Mouse (Mus musculus): ENCODE data around the gene Bri3bp.
A peak's percentile ranks its signal among the peaks of the same experiment; 100 is the strongest.
"Not testable (repeated sequence)": the region's sequence is repeated elsewhere in the genome, so short reads cannot be mapped to it uniquely, and the experiment has no call there.

Bri3bp gene

DNA sequence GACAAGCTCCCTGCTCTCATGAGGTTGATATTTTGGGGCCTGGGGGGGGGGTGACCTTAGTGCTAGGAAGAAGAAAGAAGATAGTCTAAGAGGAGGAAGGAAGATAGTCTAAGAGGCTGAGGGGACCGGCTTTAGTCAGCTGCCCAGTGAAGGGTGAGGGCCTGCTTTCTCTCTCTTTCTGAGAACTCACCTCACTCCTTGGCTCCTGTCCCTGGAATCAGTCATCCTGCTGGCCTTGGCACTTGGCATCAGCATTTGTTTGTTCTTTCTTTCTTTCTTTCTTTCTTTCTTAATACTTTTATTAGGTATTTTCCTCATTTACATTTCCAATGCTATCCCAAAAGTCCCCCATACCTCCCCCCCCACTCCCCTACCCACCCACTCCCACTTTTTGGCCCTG is 44.7 kb downstream of the Bri3bp start:
- no peak for DNase-seq (ENCODE audit: low read depth)

DNA sequence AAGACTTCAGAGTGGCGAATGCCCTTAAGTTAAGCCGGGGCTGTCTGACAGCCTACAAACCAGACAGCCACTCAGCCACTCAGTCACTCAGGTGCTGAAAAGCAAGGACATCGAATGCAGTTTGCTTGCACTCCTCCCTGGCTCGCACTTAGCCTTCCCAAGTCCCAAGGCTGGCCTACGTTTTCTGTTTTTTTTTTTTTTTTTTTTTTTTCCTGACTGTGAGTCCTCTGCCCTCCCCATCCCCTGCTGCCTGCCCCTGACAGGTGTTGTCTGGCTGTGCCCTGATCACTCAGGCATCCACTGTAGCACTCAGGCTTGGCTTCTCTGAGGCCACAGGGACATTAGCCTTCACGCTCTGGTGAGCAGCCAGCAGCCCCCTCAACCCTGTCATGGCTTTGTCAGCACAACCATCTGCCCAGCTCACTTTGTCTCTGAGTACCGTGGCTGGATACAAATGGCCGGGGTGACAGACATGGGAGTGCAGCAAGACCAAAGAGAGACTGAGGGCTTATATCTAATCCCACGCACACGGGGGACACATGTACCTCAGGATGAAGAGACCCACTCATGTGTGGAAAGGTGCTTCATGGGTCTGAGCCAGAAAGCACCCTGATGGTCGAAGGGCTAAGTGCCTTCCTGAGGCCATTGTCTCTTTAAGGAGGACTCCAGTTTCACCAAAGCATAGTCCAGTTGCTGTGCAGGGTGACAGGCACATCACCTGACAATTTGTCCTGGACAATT is 46.2 kb downstream of the Bri3bp start:
- no peak for DNase-seq (ENCODE audit: low read depth)

DNA sequence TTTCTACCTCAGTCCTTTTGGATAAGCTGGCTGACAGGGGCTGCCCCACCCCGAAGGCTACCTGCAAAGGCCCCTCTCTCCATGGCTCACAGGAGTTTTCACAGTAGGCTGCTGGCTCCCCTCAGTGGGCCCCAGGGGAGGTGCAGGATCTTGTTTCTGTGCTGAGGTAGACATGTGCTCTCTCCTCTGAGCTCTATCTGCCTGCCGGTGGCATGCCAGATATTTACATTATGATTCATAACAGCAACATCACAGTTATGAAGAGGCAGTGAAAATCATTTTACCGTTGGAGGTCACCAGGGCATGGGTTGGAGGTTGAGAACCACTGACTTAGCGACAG is 46.7 kb downstream of the Bri3bp start:
- no peak for DNase-seq (ENCODE audit: low read depth)

DNA sequence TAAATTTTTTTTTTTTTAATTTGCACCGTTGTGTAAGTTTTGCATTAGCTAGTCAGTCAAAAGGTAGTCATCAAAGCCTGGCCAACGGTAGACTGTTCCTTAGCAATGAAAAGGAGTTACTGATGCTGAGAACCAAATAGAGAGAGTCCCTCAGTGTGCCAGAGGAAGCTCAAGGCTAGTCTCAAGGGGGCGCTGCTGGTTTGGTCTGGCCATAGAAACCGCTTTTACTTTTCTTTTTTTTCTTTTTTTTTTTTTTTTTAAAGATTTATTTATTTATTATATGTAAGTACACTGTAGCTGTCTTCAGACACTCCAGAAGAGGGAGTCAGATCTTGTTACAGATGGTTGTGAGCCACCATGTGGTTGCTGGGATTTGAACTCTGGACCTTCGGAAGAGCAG is 47.6 kb downstream of the Bri3bp start:
- DNase-seq (ENCODE audit: low read depth), result not testable (repeated sequence)

DNA sequence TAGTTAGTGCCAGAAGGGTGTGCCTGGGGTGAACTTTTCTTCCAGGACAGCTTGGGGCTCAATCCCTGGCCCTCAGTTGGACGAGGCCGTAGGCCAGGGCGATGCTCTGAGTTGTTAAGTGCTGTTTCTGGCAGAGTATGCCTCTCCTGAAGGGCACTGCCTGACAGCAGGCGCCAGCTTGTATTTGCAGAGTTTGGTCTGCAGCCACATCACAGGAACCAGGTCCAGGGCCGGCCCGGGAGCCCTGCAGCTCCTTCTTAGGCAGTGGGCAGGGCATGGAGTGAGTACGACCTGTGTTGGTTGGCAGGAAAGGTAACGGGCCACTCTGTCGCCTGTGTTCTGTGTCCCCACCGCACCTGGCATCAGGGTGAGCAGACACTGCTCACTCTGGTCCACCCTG is 49.7 kb downstream of the Bri3bp start:
- DNase-seq (ENCODE audit: low read depth), result no peak

DNA sequence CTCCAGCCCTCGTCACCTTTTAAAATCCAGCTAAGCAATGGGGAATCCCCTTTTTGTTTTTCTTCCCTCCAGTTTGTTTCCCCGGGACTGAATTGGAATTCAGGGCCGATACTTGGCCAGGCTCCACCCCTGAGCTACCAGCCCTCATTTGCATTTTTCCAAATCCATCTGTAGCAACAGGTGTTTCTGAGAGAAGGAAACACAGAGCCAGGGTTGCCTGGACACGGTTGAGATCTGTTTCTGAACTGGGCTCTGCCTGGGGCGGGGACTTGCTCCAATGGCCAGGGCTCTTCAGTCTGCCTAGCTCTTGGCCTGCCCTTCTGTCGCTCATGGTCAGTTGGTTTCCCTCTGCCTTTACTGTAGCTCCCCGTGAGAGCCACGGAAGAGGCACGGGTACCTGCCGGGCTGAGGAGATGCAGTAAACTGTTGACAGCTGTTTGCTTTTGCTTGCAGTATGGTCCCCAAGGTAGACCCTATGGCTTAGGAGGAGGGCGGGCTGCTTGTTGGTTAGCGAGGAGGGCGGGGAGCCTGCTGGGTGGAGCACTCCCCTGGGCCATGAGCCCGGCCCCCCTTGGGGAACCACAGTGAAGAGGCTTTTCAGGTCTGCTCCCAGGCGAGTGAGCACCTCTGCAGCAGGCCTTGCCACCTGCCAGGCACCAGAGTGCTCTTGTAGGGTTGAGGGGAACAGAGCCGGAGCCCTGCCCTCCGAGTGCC is 51.2 kb downstream of the Bri3bp start:
- no peak for DNase-seq (ENCODE audit: low read depth)

DNA sequence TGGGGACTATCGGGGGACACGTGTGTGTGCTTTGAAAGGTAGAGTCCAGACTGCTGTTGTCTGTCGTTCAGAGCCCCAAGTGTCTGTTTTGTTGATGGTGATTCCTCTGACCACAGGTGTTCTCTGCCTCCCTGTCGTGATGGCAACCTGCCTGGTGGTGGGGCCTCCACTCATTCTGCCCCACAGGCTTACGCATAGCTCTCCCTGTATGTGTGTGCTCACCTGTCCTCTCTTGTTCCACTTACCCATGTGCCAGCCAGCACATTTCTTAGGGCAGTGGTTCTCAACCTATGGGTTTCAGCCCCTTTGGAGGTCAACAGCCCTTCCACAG is 51.7 kb downstream of the Bri3bp start:
- DNase-seq (ENCODE audit: low read depth), result no peak

DNA sequence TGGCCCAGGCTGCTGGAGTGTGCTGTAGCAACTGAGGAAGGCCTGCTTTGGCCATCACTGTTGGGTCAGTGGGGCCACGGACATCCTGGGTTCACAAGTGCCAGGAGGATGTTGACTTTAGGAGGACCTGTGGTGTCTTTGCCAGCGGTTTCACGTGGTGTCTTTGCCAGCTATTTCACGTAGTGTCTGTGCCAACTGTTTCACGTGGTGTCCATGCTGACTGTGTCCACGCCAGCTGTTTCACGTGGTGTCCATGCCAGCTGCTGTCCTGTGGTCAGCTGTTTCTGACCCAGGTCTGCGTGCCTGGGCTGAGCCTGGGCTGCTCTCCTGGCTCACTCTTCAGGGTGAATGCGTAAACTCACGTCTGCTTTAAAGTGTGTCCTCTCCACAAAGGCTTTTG is 54.3 kb downstream of the Bri3bp start:
- no peak for DNase-seq (ENCODE audit: low read depth)

DNA sequence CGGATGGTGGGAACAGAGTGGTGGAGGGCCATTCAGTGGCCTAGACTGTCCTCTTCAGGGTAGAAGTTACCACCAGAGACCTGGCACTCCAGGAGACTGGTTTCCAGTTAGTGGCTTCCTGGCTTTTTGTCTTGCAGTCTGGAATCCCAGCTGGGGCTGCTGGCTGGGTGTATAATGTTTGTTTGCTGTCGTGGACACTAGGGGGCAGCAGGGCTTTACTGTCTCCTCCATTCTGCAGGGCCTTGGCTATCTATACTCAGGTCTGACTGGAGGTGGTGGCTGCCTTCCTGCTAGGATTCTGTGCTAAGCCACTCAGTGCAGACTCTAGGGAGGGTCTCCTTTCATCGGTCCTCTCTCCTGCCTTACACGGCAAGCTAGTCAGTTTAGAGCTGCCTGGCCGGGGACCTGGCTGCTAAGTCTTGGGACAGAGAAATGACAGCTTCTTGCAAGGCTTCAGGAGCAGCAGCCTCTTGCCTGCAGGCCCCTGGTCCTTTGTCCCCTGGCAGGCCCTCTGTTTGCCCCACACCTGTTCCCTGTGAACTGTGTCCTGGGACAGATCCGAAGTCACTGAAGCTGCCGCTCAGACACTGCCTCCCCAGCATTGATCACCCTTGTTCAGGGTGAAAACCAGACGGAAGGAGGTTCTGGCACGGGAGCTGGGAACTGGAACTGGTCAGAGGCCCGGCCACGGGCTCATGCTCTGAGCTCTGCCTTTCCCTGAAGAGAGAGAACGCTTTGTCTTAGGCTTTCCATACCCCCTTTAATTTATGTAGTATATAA is 56.6 kb downstream of the Bri3bp start:
- peak; percentile 52 for DNase-seq (ENCODE audit: low read depth)

DNA sequence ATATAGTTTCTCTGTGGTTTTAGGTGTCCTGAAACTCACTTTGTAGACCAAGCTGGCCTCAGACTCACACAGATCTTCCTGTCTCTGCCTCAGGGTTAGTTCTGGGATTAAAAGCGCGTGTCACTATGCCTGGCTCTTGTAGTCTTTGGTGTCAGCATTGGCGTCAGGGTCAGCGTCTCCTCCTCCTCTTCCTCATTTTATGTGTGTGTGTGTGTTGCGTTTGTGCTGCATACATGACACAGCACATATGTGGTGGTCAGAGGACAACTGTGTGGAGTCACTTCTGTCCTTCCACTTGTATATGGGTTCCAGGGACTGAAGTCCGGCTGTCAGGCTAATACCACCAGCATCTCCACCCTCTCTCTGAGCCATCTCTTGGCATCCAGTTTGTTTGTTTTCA is 60.1 kb downstream of the Bri3bp start:
- DNase-seq (ENCODE audit: low read depth), result no peak

DNA sequence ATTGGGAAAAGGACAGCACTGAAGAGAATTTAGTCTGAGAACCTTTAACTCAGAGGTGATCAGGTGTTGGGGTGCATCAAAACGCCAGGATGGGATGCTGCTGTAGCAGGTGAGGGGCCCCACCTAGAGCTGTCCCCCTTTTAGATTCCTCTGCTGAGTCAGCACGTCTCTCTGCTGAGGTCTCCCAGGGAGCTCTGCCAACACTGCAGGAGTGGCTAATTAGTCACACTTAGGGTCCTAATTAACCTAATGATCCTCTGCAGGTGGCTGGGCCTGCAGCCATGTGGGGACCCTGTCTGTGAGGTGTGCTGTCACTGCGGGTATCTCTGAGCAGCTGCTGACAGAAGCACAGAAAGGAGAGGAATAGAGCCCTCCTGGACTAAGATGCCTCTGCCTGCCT is 60.8 kb downstream of the Bri3bp start:
- DNase-seq (ENCODE audit: low read depth), result no peak

DNA sequence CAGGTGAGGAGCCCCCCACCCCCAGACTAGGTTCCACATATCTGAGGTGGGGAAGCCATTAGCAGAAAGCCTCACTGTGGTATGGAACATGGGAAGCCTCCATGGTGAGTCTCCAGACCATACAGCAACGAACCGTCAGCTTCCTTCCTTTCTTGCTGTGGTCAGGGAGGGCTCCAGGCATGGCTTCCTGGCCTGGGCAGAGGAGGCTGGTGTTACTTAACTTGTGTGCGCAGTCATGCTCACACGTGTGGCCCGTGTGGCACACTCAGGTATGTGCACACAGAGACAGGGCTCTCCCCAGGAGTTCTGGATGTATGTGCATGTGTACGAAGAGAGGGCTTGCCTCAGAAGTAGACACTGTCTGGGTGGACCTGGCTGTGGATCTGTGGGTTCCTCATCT is 62.3 kb downstream of the Bri3bp start:
- no peak for DNase-seq (ENCODE audit: low read depth)

DNA sequence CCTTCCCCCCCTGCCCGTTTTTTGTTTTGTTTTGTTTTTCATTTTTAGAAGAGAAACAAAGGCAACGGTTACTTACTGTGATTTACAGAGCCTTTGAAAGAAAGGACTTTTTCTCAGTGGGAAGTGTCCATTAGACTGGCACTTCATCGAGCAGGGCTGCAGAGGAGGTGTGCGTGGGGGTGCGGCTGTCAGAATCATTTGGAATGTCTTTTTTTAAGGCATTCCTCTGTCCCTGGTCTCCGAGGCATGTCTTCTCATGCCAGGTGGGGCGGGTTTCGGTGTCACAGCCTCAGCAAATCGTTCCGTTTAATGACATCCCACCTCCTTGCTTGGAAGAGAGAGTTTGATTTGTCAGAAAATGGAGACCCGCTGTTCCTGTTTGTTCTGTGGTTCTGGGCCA is 63.3 kb downstream of the Bri3bp start:
- no peak for DNase-seq (ENCODE audit: low read depth)

DNA sequence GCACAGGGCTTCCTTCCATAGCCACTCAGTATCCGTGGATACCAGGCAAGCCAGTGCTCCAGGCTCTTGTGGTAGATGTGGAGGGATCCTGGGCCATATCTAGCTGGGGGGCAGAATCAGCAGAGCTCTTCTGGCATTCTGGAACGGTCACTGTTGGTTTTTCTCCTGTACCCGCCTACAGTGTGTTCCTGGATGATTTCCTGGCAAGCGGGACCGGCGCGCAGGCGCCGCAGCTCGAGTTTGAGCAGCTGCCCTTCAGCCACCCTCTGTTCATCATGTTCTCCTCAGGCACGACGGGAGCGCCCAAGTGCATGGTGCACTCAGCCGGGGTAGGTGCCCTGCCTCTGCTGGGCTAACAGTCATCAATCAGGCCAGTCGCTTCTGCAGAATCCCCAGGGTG is 64.6 kb downstream of the Bri3bp start:
- DNase-seq (ENCODE audit: low read depth), result no peak

DNA sequence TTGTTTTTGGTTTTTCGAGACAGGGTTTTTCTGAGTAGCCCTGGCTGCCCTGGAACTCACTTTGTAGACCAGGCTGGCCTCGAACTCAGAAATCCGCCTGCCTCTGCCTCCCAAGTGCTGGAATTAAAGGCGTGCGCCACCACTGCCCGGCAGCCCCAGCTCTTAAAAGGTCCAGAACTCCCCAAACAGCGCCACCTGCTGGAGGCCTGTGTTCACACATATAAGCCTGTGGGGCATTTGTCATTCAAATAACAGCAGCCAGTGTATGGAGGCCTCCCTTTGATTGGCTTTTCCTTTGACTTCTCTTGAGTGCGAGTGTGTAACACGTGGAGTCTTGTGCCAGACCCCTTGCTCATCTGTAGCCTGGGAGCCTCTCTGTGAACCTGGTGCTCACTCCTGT is 66.2 kb downstream of the Bri3bp start:
- DNase-seq (ENCODE audit: low read depth), result no peak

DNA sequence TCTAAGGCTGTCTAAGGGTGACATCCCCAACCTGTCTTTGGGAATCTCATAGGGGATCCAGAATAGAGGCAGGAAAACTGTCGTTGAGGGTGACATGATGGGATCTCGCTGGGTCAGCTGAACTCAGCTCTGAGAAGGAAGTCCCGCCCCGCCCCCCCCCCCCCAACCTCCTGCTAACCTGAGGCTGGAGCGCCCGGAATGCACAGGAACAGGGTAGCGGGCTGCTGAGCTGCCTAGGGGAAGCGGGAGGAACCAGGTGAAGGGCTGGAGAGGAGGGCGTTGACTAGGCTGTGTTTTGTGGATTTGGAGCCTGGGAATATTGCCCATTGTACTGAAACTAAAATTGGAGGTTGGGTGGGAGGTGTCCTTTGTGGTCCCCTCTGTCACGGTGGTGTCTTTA is 66.6 kb downstream of the Bri3bp start:
- no peak for DNase-seq (ENCODE audit: low read depth)

DNA sequence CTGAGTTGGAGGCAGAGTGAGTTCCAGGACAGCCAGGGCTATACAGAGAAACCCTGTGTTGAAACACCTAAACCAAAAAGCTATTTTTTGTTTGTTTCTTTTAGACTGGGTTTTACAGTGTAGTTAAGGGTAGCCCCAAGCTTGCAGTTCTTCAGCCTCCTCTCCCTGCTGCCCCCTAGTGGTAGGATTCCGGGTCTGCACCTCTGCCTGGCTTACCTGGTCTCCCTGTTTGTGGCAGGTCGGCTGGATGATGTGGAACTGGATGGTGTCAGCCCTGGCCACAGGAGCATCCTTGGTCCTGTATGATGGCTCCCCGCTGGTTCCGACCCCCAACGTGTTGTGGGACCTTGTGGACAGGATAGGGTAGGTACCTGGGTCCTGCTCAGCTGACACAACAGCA is 68.2 kb downstream of the Bri3bp start:
- DNase-seq (ENCODE audit: low read depth), result peak; percentile 55
